Mouse (Mus musculus): ENCODE measurements around the gene Cgnl1.

DNA sequence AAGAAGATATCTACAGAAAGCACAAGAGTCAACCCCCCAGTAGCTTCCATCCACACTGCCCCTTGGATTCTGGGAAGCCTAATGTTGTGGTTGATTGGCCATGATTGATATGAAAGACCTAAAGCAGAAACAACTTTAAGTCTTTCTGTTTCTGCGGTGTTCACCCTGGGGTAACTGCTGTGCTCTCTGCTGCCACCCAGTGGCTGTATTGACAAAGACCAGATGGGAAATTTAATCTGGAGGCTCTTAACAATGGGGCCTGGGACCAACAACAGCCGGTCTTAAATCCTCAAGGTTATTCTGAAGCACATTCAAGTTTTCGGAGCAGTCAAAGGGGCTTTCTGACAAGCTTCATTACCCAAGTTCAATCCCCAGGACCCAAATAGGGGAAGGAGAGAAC lies 155.2 kb downstream of the Cgnl1 start:
- TF ChIP-seq CTCF (conservative IDR thresholded peaks at IDR 0.05; ENCODE audit: insufficient read depth, insufficient read length, low read depth, low read length), result peak; percentile 80
- TF ChIP-seq POLR2A (IDR thresholded peaks at IDR 0.05; ENCODE audit: low read depth, low read length), result no peak

Measured in kidney, adult 2 months (tissue).